Mouse (Mus musculus) heart, adult 2 months (tissue): Measurements from ENCODE around the gene Zmiz2. TPM values are rescaled to one million over a fixed set of nuclear protein-coding genes. Genes with fewer than 3 reads are reported as not detected.
"Not testable (repeated sequence)": the region's sequence is repeated elsewhere in the genome, so short reads cannot be mapped to it uniquely, and the experiment has no call there.

Experiments used
- DNase-seq, 2 experiments: peaks; one replicate each; pipeline ENCODE4 v3.0.0; 2021
- H3K27ac ChIP-seq: fragments of 200-600 bp; 2 replicates; pipeline ENCODE4 v1.8.1; 2022
- H3K27me3 ChIP-seq: fragments of 200-500 bp; 2 replicates; pipeline ENCODE4 v1.6.1; 2012; ENCODE audit warnings: mild to moderate bottlenecking, low read length, inconsistent platforms, mixed read lengths; ENCODE audit not compliant: control insufficient read depth, insufficient read depth
- H3K36me3 ChIP-seq: fragments of 200-500 bp; 2 replicates; pipeline ENCODE4 v1.6.1; 2012; ENCODE audit warnings: low read length, inconsistent platforms; ENCODE audit not compliant: control insufficient read depth, insufficient read depth
- H3K4me1 ChIP-seq: fragments of 200-500 bp; 2 replicates; pipeline ENCODE4 v1.6.1; 2011; ENCODE audit warnings: low read length; ENCODE audit not compliant: control insufficient read depth, insufficient read depth
- H3K4me3 ChIP-seq: fragments of 200-600 bp; 2 replicates; pipeline ENCODE4 v1.8.1; 2022
- H3K79me2 ChIP-seq: fragments of 200-500 bp; replicated peaks from 2 replicates; pipeline ENCODE4 v1.6.1; 2012; ENCODE audit warnings: mild to moderate bottlenecking, inconsistent platforms, low read length, moderate library complexity, mixed read lengths; ENCODE audit not compliant: control insufficient read depth, insufficient read depth
- H3K9ac ChIP-seq: fragments of 200-500 bp; 2 replicates; pipeline ENCODE4 v1.6.1; 2012; ENCODE audit warnings: low read depth, mild to moderate bottlenecking, control low read depth, inconsistent platforms, low read length, mixed read lengths
- CTCF ChIP-seq: fragments of 200-600 bp; IDR thresholded peaks from 2 replicates; pipeline ENCODE4 v1.8.1; 2022; ENCODE audit warnings: antibody characterized with exemption, mild to moderate bottlenecking, moderate library complexity
- EP300 ChIP-seq: fragments of 200-500 bp; IDR thresholded peaks from 2 replicates; pipeline ENCODE4 v1.6.1; 2011; ENCODE audit warnings: low read depth, low read length, control low read depth; ENCODE audit not compliant: insufficient read depth
- POLR2A ChIP-seq: fragments of 200-500 bp; IDR thresholded peaks from 2 replicates; pipeline ENCODE4 v1.6.1; 2011; ENCODE audit warnings: mild to moderate bottlenecking, low read depth, low read length, control low read depth; ENCODE audit not compliant: insufficient read depth
- WGBS: fragments of 180-500 bp; shearing (Covaris S2); methylation state at CpG from one replicate; pipeline ENCODE4 v1.1.7; 2018; 5-methylcytosine and 5-hydroxymethylcytosine counted together
- intact Hi-C: fragments of 180-260 bp; cut with DNase I; formaldehyde crosslinking; loops from one replicate; pipeline ENCODE4 v1.15.1; 2025
- polyA plus RNA-seq: library from polyadenylated mRNA; depleted of rRNA; stranded (reverse); fragments of >200 nt; gene quantifications from 2 replicates; pipeline ENCODE4 v1.2.3, GENCODE M21; 2012
- total RNA-seq, 2 experiments: library from RNA; stranded (reverse); gene quantifications; 2 replicates each; pipeline ENCODE4 v1.2.3; 2021

Zmiz2 gene
- total and polyA plus RNA-seq, 3 experiments = 35.7 to 39.3 (median 36.6) TPM

GRCm38 (mm10) chr11:6418751-6419150, 29.9 kb downstream of the Zmiz2 start:
- no peak for DNase-seq
- H3K27me3 ChIP-seq = no peaks in the 10 kb centered on the region
- H3K4me1 ChIP-seq = peaks cover 5% of the 10 kb centered on the region
- 71% methylated on average over 5 of the region's 5 CpGs for WGBS
- H3K27ac ChIP-seq = no peak overlapping the region
- no peak overlapping the region for H3K9ac ChIP-seq
- intact Hi-C loops = no loop called here
- no peak overlapping the region for H3K4me3 ChIP-seq
- peaks cover 32% of the 10 kb centered on the region for H3K36me3 ChIP-seq
- H3K79me2 ChIP-seq = no peaks in the 10 kb centered on the region
- TF ChIP-seq CTCF (no peak), EP300 (no peak), POLR2A (no peak)

GRCm38 (mm10) chr11:6419156-6419555, 30.3 kb downstream of the Zmiz2 start:
- intact Hi-C loops, H3K9ac ChIP-seq, H3K79me2 ChIP-seq, H3K27me3 ChIP-seq, H3K4me1 ChIP-seq, H3K4me3 ChIP-seq, DNase-seq, H3K27ac ChIP-seq: not testable (repeated sequence)
- 48% methylated on average over 4 of the region's 4 CpGs for WGBS
- peaks cover 32% of the 10 kb centered on the region for H3K36me3 ChIP-seq

- Histone ChIP-seq H3K79me2 (no peaks in the 10 kb centered on the region), H3K9ac (no peak overlapping the region), H3K4me1 (peaks cover 4% of the 10 kb centered on the region), H3K27ac (no peak overlapping the region), H3K4me3 (no peak overlapping the region), H3K36me3 (peaks cover 32% of the 10 kb centered on the region), H3K27me3 (no peaks in the 10 kb centered on the region)
- 14% methylated on average over 1 of the region's 1 CpGs for WGBS
- intact Hi-C loops = no loop called here
- TF ChIP-seq POLR2A (peak; percentile 14; the same call in 1 of the 2 replicates), EP300 (no peak), CTCF (no peak)
- no peak for DNase-seq
These were observed 31.4 kb downstream of the Zmiz2 start for GRCm38 (mm10) chr11:6420283-6420703.

- Histone ChIP-seq H3K27me3 (no peaks in the 10 kb centered on the region), H3K4me1 (peaks cover 4% of the 10 kb centered on the region), H3K4me3 (no peak overlapping the region), H3K9ac (no peak overlapping the region), H3K79me2 (no peaks in the 10 kb centered on the region), H3K36me3 (peaks cover 32% of the 10 kb centered on the region), H3K27ac (no peak overlapping the region)
- intact Hi-C loops = no loop called here
- TF ChIP-seq POLR2A (no peak), CTCF (no peak), EP300 (no peak)
- 78% methylated on average over 2 of the region's 2 CpGs for WGBS
- no peak for DNase-seq
These were observed 32.0 kb downstream of the Zmiz2 start for GRCm38 (mm10) chr11:6420722-6421350.

GRCm38 (mm10) chr11:6430186-6430585, 41.3 kb downstream of the Zmiz2 start:
- Histone ChIP-seq H3K27me3 (no peaks in the 10 kb centered on the region), H3K27ac (no peak overlapping the region), H3K36me3 (no peaks in the 10 kb centered on the region), H3K4me1 (no peaks in the 10 kb centered on the region), H3K9ac (no peak overlapping the region), H3K79me2 (no peaks in the 10 kb centered on the region), H3K4me3 (no peak overlapping the region)
- no peak for TF ChIP-seq CTCF
- TF ChIP-seq POLR2A = no peak
- TF ChIP-seq EP300 = no peak
- intact Hi-C loops = no loop called here
- no peak for DNase-seq
- 94% methylated on average over 7 of the region's 7 CpGs for WGBS

GRCm38 (mm10) chr11:6436442-6436841, 47.6 kb downstream of the Zmiz2 start:
- Histone ChIP-seq H3K9ac (no peak overlapping the region), H3K4me1 (no peaks in the 10 kb centered on the region), H3K36me3 (no peaks in the 10 kb centered on the region), H3K27ac (no peak overlapping the region), H3K4me3 (no peak overlapping the region), H3K27me3 (no peaks in the 10 kb centered on the region), H3K79me2 (peaks cover 3% of the 10 kb centered on the region; the same call in 1 of the 2 replicates)
- intact Hi-C loops = no loop called here
- WGBS = 71% methylated on average over 8 of the region's 8 CpGs
- TF ChIP-seq POLR2A (no peak), CTCF (peak; percentile 70)
- peak; percentile 41 to 49 for DNase-seq
